In the genomic region with DNA sequence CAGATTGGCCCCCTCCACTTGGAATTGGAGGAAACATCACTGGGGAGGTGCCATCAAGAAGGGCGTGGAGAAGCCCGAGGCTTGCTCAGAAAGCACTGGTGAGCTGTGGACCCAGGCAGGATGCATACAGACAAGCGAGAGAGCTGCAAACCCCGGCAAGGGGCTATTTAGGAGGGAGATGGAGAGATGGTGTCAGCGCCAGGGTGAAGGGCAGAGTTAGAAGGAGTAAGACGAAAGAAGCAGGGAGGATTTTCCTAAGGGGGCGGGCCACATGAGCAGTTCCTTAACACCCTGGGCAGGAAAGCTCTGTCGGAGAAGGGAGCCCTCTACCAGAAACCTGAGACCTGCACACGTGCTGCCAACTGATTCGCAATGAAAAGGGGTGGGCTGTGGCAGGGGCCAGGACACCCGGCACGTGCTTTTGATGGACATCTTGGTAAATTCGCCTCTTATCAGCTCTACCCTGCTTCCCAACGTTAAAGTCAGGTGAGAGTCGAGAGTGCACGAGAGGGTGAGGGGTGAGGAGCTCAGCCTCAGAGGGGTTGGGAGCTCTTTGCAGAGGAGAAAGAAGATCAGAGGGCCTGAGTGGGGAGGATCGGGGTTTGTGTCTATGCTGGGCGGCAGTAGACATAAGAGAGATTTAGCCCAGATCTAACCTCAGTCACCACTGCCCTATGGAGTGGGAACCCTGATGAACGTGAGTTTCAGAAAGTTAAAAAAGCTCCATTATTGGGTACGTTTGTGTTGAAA, we compare ENCODE assay signal across 10 mouse cellular contexts.
A peak's percentile ranks its signal among the peaks of the same experiment; 100 is the strongest.
DNase-seq lines count a peak whose midpoint lies in the region; ATAC-seq and TF ChIP-seq lines count a peak whose summit lies in the region.
"Had no signal": no experiment of that assay in that cellular context is flagged by ENCODE, and none has a peak within 500 bp of the region (broad histone marks: within the 10 kb centered on the region; RNA-seq: fewer than 3 reads in every experiment).

No protein-coding gene starts in this region.

- peak overlapping the region; percentile 30; the same call in 1 of the 2 replicates for H3K9ac ChIP-seq in heart, embryonic 14.5 days (ENCODE audit: low read length)
- peak overlapping the region; percentile 61 for H3K9ac ChIP-seq in liver, embryonic 11.5 days (ENCODE audit: low read depth, low read length)

- no peaks in the 10 kb centered on the region for H3K27me3 ChIP-seq in heart, embryonic 14.5 days (ENCODE audit: control insufficient read depth, insufficient read depth, low read length)
- H3K27me3 ChIP-seq in G1E (ENCODE audit: insufficient read depth, low read length), result no peaks in the 10 kb centered on the region
- peaks cover 2% of the 10 kb centered on the region; the same call in 1 of the 2 replicates for H3K27me3 ChIP-seq in erythroblast, embryonic 14.5 days (ENCODE audit: control insufficient read depth)
- peaks cover 3% of the 10 kb centered on the region; the same call in 1 of the 2 replicates for H3K27me3 ChIP-seq in liver, embryonic 11.5 days (replicated peaks; ENCODE audit: control insufficient read depth, insufficient read depth, low read length)

- WGBS in heart, embryonic 14.5 days, result 9% methylated on average over 20 of the region's 20 CpGs
- 5% methylated on average over 20 of the region's 20 CpGs for WGBS in liver, embryonic 11.5 days

- ATAC-seq in heart, embryonic 14.5 days (ENCODE audit: insufficient number of reproducible peaks, insufficient read depth, low FRiP score, low read depth), result no peak
- ATAC-seq in G1E (ENCODE audit: extremely low read depth, insufficient number of reproducible peaks, low FRiP score, poor library complexity, severe bottlenecking), result peak; percentile 42
- ATAC-seq in liver, embryonic 11.5 days (replicated peaks; ENCODE audit: low FRiP score), result peak; percentile 53

- no peak overlapping the region for H3K27ac ChIP-seq in heart, embryonic 14.5 days (replicated peaks in 1 of 2; ENCODE audit: control insufficient read depth in 1 of 2, insufficient read depth in 1 of 2, low read depth in 2 of 2, low read length in 2 of 2)
- peak overlapping the region; percentile 86 for H3K27ac ChIP-seq in liver, embryonic 11.5 days (ENCODE audit: low read depth, low read length)

- peak overlapping the region; percentile 56 for H3K4me2 ChIP-seq in heart, embryonic 14.5 days (ENCODE audit: low read length)
- H3K4me2 ChIP-seq in liver, embryonic 11.5 days, result peak overlapping the region; percentile 70

- intact Hi-C loops in heart, postnatal 36 days (cut with DNase I), result no loop called here

- H3K36me3 ChIP-seq in heart, embryonic 14.5 days (ENCODE audit: control insufficient read depth, insufficient read depth, low read length), result no peaks in the 10 kb centered on the region
- peaks cover 16% of the 10 kb centered on the region for H3K36me3 ChIP-seq in G1E (replicated peaks)
- no peaks in the 10 kb centered on the region for H3K36me3 ChIP-seq in erythroblast, embryonic 14.5 days (ENCODE audit: control insufficient read depth)
- H3K36me3 ChIP-seq in liver, embryonic 11.5 days (ENCODE audit: control insufficient read depth, insufficient read depth, low read length), result no peaks in the 10 kb centered on the region

- TF ChIP-seq CTCF in G1E (IDR thresholded peaks at IDR 0.05; ENCODE audit: low read depth, low read length), result no peak

- H3K4me3 ChIP-seq in heart, embryonic 14.5 days (ENCODE audit: control insufficient read depth in 1 of 2, insufficient read depth in 1 of 2, low read depth in 1 of 2, low read length in 2 of 2), result peak overlapping the region; percentile 19 to 21; a peak in 2 of 4 replicates
- H3K4me3 ChIP-seq in G1E (ENCODE audit: low read depth, low read length), result peak overlapping the region; percentile 70
- H3K4me3 ChIP-seq in erythroblast, embryonic 14.5 days (replicated peaks), result peak overlapping the region; percentile 62
- H3K4me3 ChIP-seq in liver, embryonic 11.5 days (ENCODE audit: low read depth, low read length), result peak overlapping the region; percentile 32

- H3K4me1 ChIP-seq in heart, embryonic 14.5 days (ENCODE audit: control insufficient read depth in 2 of 2, insufficient read depth in 2 of 2, low read length in 2 of 2), result peaks cover 17 to 21% of the 10 kb centered on the region in 2 experiments
- H3K4me1 ChIP-seq in G1E (ENCODE audit: insufficient read depth, low read depth, low read length), result peaks cover 90% of the 10 kb centered on the region
- H3K4me1 ChIP-seq in erythroblast, embryonic 14.5 days (ENCODE audit: control insufficient read depth), result peaks cover 66% of the 10 kb centered on the region
- peaks cover 27% of the 10 kb centered on the region for H3K4me1 ChIP-seq in liver, embryonic 11.5 days (replicated peaks; ENCODE audit: control insufficient read depth, insufficient read depth, low read length)

- no peak for DNase-seq in heart, postnatal 36 days
- peak; percentile 54 for DNase-seq in G1E (ENCODE audit: low spot score)
- peak; percentile 66 for DNase-seq in liver, embryonic 11.5 days (ENCODE audit: low spot score)
- no peak for DNase-seq in thymus, postnatal 4 days
- DNase-seq in layer of hippocampus, postnatal 10 days (ENCODE audit: low spot score in 2 of 2), result no peak
- no peak for DNase-seq in layer of hippocampus, adult 18-20 months (ENCODE audit: low spot score in 2 of 2)
- DNase-seq: kidney, postnatal 14 days; left cerebral cortex, postnatal 4 days had no signal

- H3K9me3 ChIP-seq in heart, embryonic 14.5 days (ENCODE audit: control insufficient read depth, low read length), result peaks cover 5% of the 10 kb centered on the region; the same call in 1 of the 2 replicates
- no peaks in the 10 kb centered on the region for H3K9me3 ChIP-seq in G1E (replicated peaks)
- no peaks in the 10 kb centered on the region for H3K9me3 ChIP-seq in erythroblast, embryonic 14.5 days (ENCODE audit: control insufficient read depth, low read length)
- no peaks in the 10 kb centered on the region for H3K9me3 ChIP-seq in liver, embryonic 11.5 days (ENCODE audit: control insufficient read depth, low read length)

Comparison
In these comparisons a context has a peak if more than half of its experiments do, and no peak if none do; other contexts are left out.
1. H3K4me3 ChIP-seq: peak in every context shown above with its lines; median percentile 70 in G1E; 62 in erythroblast, embryonic 14.5 days; 32 in liver, embryonic 11.5 days; 20 in heart, embryonic 14.5 days.
2. DNase-seq: peak in G1E (single experiment) and liver, embryonic 11.5 days (single experiment); none in heart, postnatal 36 days (0 of 2), thymus, postnatal 4 days (single experiment), layer of hippocampus, postnatal 10 days (0 of 2) and layer of hippocampus, adult 18-20 months (0 of 2).